Mouse (Mus musculus): ENCODE results near the gene Tbkbp1. TPM values are rescaled to one million over a fixed set of nuclear protein-coding genes. Genes with fewer than 3 reads are reported as not detected.
"Not testable (repeated sequence)": the region's sequence is repeated elsewhere in the genome, so short reads cannot be mapped to it uniquely, and the experiment has no call there.

Gene Tbkbp1
- total RNA-seq (2021): 1 to 10 TPM; 4.6 to 4.9 TPM
- long read RNA-seq, experiment 1, partial matches to known transcripts: 2 of 8 reads
- long read RNA-seq, experiment 1, other reads (novel, unspliced or antisense): 6 of 8 reads
- long read RNA-seq, experiment 2, partial matches to known transcripts: 1 of 2 reads
- long read RNA-seq, experiment 2, other reads (novel, unspliced or antisense): 1 of 2 reads

DNA sequence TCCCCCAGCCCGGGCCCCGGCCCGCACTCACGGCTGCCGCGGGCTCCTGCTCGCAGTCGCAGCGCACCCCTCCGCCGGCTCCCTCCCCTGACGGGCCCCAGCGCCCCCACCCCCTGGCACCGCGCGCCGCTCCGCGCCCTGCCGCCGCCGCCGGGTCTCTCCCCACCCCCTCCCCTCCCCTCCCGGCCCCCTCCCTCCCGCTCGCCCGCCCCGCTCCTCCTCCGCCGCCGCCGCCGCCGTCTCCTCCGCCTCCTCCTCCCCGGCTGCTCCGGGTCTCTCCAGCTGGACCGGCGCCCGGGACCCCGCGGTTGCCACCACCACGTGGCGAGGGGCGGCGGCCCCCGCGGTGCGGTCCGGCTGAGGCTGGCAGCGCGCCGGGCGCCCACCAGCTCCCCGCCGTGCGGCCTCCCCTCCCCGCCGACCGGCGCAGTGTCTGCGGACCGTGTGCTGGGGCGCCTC is at the start of gene Tbkbp1:
Tbkbp1 (minus strand) TSS at position 153 of the 459 bp plus-strand sequence.
- peak; percentile 29 for DNase-seq

DNA sequence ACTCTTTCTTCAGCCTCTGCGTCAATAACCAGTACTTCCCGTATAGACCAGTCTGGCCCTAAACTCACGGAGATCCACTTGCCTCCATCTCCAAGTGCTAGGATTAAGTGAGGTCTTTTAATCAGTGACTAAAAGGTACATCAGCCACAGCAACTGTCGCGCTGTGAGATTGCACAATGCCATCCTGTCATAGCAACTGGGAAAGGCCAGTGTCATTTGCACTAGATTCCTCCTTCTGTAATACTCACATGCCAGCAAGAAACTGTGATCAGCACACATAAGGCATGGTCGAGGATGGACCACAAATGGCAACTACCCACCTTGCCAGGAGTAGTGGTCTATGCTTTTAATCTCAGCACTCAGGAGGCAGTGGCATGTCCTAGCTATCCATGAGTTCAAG is 48.2 kb upstream of the Tbkbp1 start:
- DNase-seq: no peak

DNA sequence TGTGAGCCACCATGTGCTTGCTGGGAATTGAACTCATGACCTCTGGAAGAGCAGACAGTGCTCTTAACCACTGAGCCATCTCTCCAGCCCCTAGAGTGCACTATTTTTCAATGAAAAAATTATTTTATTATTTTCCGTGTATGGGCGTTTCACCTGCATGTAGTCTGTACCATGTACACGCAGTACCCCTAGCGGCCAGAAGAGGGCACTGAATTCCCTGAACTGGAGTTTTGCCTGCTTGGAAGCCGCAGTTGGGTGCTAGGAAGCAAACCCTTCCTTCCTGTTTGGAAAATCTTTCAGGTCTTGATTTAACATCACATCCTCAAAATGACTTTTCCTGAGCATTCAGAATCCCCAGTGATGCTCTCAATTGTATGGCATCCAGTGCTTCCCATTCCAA is 47.3 kb upstream of the Tbkbp1 start:
- DNase-seq: no peak

DNA sequence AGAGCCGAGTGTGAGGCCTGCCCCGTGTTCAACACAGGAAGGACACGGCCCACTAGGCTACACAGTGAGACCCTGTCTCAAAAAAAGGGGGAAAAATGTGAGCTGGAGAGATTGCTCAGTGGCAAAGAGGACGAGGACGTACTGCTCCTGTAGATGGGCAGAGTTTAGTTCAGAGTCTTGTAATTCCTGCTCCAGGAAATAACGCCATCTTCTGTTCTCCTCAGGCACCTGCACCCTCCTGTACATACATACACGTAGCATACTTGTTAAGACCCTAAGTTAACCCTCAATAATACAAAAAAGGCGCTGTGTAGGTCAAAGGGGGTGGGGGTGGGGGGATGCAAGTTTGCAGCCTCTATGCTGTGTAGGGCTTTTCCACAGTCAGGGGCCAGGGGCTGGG is 45.7 kb upstream of the Tbkbp1 start:
- DNase-seq: no peak

DNA sequence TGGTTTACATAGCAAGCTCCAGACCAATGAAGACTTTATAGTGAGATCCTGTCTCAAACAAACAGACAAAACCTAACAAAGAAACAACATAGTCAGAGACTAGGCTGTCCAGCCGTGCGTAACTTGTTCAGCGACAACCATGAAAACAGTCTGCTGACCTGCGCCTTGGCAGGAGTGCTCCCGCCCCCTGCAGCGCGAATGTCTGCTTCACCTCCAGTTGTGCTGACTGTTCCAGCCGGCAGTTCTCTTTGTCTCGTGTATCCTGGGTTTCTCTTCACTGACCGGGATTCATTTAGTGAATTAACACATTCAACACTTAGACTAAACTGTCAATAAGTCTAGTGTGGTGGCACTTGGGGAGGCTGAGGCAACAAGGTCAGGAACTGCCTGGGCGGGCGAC is 45.2 kb upstream of the Tbkbp1 start:
- no peak for DNase-seq

DNA sequence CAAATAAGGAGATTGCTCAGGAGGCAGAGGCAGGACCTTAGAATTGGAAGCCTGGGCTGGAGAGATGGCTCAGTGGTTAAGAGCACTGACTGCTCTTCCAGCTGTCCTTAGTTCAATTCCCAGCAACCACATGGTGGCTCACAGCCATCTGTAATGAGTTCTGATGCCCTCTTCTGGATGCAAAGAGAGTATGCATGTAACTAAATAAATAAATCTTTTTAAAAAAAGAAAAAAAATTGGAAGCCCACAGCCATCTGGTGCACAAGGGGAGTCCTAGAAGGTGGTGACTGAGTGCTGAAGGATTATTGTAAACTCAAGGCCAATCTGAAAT is 41.3 kb upstream of the Tbkbp1 start:
- no peak for DNase-seq

DNA sequence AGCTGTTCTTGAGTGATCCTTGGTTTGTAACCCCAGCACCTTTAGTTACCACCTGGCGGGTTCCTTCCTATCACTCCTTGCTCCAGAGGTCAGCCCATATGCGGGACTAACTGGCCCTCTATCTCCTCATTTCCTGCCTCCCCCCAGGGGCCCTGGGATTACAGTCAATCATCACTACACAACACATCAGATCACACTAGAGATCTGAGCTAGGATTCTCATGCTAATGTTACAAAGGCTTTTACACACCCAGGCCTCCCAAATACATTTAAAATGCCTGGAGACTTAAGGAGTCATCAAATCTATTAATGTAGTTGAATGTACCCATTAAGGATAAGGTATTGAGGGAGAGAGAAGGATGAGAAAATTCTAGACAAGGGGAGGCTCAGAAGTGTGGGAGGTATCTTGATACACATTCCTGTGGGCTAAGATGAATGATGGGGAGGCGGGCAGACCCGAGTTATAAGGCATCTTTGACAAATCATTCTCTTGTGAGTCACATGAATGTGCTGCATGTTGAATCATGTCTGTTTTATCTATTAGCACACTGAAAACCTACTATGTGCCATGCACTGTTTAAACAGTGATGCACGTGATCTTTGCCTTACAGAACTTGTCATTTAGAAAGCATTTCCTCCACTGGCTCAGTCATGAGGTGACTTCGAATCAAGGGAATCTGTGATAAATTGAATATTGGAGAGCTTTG is 40.8 kb upstream of the Tbkbp1 start:
- DNase-seq: no peak

DNA sequence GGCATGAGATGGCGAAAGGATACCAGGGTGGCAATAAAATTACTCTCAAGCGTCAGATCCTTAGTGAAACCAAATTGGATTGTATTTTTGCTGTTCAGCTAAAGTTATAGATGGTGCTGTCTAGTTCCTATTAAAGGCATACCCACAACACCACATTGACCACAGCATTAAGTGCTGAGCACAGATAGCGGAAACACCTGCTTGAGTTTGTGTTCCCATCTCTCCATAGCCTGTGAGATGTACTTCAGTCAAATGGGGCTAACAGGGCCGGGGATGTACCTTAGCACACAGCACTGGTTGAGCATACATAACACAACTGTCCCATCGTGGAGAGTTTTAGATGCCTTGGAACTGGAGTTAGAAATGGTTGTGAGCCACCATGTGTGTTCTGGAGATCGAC is 39.7 kb upstream of the Tbkbp1 start:
- no peak for DNase-seq

DNA sequence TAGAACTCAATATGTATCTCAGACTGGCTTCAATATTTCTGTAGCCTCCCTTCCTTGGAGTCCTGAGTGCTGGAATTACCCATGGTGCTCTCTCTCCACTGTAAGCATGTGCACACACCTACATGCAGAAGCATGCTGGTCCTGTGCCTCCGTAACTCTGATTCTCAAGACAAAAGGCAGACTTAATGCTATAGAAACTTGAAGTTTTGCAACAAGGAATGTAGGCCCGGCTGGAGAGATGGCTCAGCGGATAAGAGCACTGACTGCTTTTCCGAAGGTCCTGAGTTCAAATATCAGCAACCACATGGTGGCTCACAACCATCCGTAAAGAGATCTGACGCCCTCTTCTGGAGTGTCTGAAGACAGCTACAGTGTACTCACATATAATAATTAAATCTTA is 38.4 kb upstream of the Tbkbp1 start:
- DNase-seq: not testable (repeated sequence)

DNA sequence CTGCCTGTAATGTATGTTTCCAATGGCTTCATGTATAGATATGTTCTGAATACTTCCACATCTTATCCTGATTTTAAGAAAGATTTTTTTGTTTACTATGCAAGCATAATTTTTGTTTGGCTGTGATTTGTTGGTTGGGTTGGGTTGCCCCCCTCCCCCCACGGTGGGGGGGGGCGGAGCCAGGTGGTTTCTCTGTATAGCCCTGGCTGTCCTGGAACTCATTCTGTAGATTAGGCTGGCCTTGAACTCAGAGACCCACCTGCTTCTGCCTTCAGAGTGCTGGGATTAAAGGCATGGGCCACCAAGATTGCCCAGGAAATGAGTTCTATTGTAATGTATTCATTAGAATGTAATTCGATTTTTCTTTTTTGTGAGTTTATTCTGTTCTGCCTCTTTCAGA is 37.9 kb upstream of the Tbkbp1 start:
- no peak for DNase-seq

DNA sequence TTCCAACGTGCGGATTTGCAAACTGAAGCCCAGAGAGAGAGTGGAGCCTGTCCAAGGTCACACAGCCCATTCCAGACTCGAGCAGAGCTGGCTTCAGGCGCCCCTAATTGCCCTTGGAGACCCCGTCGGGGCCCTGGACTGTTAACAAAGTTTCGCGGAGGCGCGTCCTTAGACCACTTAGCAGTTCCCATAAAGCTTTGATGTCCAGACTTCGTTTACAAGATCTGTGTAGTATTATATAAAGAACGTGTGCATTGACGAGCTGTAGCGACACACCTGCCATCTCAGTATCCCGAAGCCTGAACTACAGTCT is 37.3 kb upstream of the Tbkbp1 start:
- no peak for DNase-seq

DNA sequence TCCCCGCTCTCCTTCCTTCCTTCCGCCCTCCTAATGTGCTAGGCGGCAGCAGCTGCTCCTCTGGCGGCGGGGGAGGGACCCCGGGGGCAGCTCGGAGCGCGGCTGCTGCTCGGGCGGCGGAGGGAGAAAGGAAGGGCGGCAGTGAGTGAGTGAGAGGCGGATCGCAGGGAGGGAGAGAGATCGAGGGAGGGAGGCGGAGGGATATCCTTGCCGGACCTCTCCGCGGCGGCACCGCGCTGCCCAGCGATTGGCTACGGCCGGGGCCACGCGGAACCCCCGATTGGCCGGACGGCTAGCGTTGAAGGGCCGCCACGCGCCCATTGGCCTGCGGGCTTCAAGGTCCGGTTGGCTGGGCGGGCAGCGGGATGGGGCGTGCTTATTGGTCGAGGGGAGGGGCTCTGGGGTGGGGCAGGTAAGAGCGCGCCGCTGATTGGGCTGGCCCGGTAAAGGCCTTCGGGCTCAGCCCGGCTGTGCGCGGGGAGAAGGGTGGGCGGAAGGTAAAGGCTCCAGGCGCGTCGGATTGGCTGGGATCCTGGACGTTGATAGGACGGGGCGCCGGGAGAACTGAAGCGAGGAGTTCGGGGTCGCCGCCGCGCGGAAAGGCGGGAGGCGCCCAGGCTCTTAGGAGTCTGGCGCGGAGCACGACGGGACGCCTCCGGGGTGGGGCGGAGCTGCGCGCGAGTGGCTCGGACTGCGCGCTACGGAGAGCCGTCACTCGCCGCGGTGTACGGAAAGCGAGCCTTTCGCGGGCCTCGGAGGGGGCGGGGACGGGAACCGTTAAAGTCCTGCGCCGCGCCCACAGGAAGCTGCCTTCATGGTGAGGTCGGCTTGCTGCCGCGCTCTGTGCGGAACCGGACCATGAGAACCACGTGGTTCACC is 36.7 kb upstream of the Tbkbp1 start, which contains the start of gene Kpnb1:
Kpnb1 (minus strand) TSS at position 118 of the 879 bp plus-strand sequence.
- peak; percentile 100 for DNase-seq

DNA sequence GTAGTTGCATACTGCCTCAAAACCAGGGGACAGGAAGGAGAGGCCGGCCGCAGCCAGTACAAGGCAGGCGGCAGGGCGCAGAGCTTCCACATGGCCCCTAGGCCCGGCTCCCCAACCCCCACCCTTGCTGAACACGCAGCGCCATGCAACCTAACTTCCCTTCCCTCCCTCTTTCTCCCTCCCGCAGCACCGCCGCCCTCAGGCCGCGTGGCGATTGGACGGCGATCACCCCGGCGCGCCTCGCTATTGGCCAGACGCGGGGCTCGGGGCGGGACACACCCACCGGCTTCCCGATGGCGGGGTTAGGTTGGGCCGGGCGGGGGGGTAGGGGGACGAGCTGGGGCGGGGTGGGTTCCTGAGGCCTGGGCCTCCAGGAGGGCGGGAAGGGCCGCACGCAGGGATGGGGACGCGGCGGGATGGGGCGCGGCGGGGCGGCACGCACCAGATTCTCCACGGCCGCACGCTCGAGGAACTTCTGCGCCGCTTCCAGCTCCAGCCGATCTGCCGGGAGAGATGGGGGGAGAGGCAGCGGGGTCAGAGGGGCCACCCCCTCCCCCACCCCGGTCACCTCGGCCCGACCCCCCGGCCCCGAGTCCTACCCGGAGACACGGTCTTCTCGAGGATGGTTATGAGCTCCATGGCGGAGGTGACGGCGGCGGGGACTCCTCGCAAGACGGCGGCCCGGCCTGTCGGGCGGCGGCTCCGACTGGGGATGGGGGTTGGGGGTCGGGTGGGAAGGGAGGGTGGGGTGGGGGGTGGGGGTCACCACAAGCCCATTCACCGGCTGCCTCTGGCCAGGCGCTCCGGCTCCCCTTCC is 35.9 kb upstream of the Tbkbp1 start:
- peak; percentile 99 for DNase-seq

DNA sequence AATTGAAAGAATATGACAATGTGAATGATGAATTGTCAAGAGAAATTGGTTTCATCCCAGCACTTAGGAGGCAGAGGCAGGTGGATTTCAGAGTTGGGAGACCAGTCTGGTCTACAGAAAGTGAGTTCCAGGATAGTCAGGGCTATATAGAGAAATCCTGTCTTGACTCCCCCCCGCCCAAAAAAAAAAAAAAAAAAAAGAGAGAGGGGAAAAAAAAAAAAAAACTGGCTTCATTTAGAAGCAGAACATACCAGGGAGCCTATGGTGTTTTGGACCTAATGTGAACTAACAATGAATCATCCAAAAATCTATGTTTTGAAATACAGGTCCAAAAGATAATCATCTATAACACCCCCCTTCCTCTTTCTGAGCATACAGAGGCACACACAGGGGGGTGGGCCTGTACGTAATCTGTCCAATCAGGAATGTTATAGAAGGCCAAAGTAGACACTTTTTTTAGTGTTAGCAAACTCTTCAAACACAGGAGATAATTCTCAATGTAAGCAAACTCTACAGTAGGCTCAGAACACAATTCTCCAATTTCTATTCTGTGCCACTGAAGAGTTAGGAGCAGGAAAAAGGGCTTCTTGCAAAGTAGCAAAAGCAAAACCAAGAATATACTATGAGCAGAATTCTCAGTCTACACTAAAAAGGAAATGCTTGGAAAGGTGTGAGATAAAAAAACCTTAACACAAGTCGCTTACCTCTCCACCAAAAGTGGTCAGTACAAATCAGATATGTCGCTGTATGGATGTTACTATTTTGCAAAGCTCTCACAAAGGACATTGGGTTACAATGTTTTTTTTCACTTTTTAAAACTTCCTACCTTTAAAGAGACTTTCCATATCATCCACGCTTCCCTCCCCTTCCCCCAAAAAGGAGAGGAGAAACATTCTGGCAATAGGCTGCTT is 34.7 kb upstream of the Tbkbp1 start:
- no peak for DNase-seq

DNA sequence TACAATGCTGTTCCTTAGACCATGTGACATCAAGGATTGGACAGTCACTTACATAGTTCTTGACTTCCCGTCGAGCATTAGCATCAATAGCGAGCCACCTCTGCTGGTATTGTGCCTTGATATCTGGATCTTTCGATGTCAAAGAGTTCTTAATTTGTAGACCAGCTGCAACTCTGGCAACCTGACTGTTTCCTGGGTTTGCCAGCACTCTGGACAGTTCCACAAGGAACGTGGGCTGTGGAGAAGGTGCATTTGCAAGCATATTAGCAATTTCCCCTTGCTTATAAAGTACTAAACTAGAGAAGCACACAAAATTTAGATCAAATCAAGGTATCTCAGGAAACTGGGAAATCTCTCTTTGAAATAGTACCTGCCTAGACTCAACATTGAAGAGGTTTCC is 33.6 kb upstream of the Tbkbp1 start:
- no peak for DNase-seq

DNA sequence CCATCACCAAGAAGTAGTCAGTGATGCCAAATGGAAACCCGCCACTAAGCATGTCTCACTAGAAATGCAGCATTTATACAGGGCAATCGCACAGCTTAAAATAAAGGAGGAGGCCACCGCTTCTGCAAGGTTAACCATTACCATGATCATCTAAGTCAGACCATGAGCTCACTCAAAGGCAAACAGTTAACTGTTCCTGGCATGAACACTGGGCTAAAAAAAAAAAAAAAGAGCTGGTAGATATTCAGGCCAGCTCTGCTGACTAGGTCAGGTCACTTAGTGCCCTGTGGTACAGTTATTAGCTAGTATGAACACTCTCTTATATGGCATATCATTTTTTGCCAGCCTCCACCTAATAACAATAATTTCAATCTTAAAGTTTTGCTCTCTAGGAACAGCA is 31.2 kb upstream of the Tbkbp1 start:
- no peak for DNase-seq

DNA sequence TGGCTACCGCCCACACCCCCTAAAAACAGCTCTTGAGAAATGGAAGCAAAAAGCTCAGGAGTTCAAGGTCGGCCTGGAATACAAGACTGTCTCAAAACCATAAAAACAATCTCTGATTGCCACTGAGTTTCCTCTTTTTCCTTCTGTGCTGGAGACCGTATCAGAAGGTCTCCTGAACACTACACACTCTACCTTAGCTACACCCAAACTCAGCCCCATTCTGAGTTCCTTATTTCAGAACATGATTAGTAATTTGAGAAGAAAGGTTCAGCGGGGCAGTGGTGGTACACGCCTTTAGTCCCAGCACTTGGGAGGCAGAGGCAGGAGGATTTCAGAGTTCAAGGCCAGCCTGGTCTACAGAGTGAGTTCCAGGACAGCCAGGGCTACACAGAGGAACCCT is 29.8 kb upstream of the Tbkbp1 start:
- DNase-seq: no peak

DNA sequence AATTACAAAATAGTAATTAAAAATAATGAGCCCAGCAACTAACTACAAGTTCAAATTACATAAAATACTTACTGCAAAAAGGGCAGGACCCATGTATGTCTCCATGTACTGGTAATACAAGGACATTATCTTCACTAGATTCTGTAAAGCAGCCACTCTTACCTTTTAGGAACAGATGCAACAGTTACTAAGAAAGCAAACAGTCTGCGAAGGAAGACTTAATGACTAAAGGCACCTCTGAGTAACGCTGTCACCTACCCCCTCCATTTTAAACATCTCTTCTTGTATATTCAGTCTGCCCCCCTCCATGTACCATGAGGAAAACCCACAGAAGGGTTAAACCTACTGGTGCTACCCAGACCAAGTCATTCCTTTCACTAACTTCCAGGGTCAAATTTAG is 26.9 kb upstream of the Tbkbp1 start:
- DNase-seq: no peak

DNA sequence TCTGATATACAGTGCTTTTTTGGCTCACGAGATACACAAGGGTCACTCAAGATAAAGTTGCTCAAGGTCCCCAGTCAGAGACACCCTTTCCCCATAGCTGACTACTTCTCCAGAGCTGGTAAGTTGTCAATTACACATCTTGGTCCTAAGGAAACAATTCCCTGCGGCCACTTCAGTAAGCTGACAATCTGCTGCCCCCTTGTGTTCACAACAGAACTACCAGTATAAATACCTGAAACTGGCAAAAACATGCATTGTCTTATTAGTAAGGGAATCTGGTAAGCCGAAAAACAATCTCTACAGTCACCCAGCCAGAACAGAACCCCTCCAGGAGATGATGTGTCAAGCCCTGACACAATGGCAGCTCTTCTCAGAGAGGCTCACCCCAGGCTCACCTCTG is 25.6 kb upstream of the Tbkbp1 start:
- no peak for DNase-seq

DNA sequence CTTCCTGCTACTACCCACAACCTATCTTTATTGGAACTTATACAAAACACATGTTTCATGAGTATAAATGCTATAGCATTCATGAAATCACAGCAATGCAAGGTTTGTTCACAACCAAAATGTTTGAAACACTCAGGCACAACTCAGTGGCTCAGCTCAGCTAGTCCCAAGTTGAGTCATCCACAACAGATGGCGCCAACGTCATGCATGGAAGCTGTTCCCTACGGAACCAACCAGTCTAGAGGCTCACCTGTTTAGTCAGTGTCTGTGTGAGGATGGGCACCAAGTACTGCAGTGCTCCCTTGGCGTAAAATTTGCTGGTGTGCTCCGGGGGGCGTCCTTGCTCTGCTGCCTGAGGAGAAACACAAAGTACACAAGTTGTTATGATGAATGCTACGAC is 24.2 kb upstream of the Tbkbp1 start:
- no peak for DNase-seq

DNA sequence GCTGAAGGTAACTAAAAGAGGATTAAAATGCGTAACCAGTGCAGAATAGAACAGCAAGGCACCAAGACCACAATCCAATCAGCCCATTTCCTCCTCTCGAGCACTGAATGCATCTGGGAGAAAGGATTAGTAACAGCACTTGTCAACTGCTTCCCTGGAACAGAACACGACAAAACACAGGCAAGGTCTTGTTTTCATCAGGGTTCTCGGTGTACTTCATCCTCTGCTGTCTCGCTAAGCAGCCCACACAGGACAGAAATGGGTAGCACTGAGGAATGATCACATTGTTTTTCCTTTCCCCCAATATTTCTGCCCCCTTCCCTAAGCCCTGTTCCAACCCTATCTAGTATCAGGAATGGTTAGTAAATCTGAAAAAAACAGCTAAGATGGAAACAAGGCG is 9.0 kb upstream of the Tbkbp1 start:
- no peak for DNase-seq

DNA sequence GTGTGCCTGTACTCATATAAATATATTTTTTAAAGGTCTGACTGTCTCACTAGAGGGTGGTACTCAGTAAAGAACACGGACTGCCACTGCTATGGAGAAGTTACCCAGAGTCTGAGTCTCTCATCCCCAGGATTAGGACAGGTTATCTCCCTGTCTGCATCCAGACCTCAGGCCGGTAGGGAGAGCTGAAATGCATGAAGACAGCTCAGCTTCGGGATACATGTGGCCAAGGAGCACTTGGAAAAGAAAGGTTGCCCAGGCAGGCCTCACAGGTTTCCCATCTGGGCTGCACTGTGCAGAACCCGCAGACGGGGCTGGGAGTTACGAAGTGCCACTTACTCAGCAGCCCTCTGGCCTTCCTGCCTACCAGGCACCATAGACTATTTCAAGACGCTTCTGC is 5.7 kb upstream of the Tbkbp1 start:
- DNase-seq: no peak
